Mouse (Mus musculus): ENCODE data around the gene Kcnip2. TPM values are rescaled to one million over a fixed set of nuclear protein-coding genes. Genes with fewer than 3 reads are reported as not detected.

Kcnip2 gene
- polyA plus RNA-seq, 1 experiment: not detected

GRCm38 (mm10) chr19:45795406-45795944, 20.4 kb downstream of the Kcnip2 start:
- Histone ChIP-seq H3K27ac (replicated peaks; ENCODE audit: low read depth, low read length) (no peak overlapping the region), H3K4me3 (ENCODE audit: insufficient read depth, low read depth, low read length) (no peak overlapping the region), H3K4me1 (ENCODE audit: control insufficient read depth, insufficient read depth, insufficient read length, low read length) (no peaks in the 10 kb centered on the region)

DNA sequence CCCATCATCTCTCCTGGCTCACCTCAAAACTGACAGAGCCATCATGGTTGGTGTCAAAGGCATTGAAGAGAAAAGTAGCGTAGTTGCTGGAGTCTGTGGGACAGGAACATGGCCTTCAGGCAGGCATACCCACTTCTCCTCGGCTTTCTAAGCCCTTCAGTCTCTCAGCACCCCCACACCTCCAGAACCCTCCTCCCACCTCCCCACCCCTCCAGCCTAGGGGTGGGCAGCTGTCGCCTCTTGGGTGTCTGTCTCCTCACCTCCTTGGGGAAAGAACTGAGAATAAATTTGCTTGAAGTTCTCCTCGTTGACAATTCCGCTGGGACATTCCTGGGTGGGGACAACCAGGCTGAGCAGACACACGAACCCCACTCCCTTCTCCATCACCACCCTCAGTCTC, 21.1 kb downstream of the Kcnip2 start:
- H3K27ac ChIP-seq (replicated peaks; ENCODE audit: low read depth, low read length): no peak overlapping the region
- H3K4me3 ChIP-seq (ENCODE audit: insufficient read depth, low read depth, low read length): no peak overlapping the region
- H3K4me1 ChIP-seq (ENCODE audit: control insufficient read depth, insufficient read depth, insufficient read length, low read length): no peaks in the 10 kb centered on the region

GRCm38 (mm10) chr19:45792404-45792803, 23.5 kb downstream of the Kcnip2 start:
- Histone ChIP-seq H3K4me1 (ENCODE audit: control insufficient read depth, insufficient read depth, insufficient read length, low read length) (no peaks in the 10 kb centered on the region), H3K4me3 (ENCODE audit: insufficient read depth, low read depth, low read length) (no peak overlapping the region), H3K27ac (replicated peaks; ENCODE audit: low read depth, low read length) (no peak overlapping the region)

- Histone ChIP-seq H3K4me3 (ENCODE audit: insufficient read depth, low read depth, low read length) (no peak overlapping the region), H3K27ac (replicated peaks; ENCODE audit: low read depth, low read length) (no peak overlapping the region), H3K4me1 (ENCODE audit: control insufficient read depth, insufficient read depth, insufficient read length, low read length) (0 out of 2 replicates have a peak, but pooled peaks cover 2% of the 10 kb centered on the region)
Observed at GRCm38 (mm10) chr19:45789888-45790874, 25.7 kb downstream of the Kcnip2 start.

DNA sequence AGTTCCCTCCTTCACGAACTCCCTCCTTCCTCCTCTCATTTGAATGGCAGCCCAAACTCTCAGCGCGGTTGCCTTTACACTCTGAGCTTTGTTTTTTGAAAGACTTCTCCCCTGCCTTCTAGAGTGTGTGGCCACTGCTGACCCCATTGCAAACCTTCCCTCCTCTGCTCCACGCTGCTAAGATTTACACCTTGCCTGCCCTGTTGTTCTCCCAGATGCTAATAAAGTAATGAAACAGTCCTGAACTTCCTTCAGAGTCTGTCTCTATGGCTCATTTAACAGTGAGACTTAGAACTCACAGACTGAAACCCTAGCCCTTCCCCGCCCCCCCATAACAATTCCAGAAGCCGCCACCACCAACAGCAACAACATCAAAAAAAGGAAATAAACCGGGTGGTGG, 26.5 kb downstream of the Kcnip2 start:
- H3K27ac ChIP-seq (replicated peaks; ENCODE audit: low read depth, low read length): no peak overlapping the region
- no peak overlapping the region for H3K4me3 ChIP-seq (ENCODE audit: insufficient read depth, low read depth, low read length)
- 0 out of 2 replicates have a peak, but pooled peaks cover 3% of the 10 kb centered on the region for H3K4me1 ChIP-seq (ENCODE audit: control insufficient read depth, insufficient read depth, insufficient read length, low read length)

DNA sequence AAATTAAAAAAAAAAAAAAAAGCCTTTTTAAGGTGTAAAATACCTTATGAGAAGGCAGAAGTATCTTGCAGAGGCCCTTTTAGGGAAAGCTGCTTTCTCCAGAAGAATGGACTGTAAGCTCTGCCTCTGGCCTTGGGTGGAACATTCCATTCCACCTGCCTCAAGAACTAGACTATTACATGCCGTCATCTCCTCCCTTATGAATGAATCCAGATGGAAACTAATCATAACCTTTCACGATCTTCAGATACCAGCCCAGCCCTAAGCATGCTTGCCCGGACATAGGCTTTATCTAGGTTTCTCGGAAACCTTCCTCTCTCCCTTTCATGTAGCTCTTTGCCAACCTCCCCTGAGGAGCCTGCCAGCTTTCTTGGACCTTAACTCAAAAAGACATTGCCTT, 27.5 kb downstream of the Kcnip2 start:
- H3K4me1 ChIP-seq (ENCODE audit: control insufficient read depth, insufficient read depth, insufficient read length, low read length): 0 out of 2 replicates have a peak, but pooled peaks cover 3% of the 10 kb centered on the region
- no peak overlapping the region for H3K4me3 ChIP-seq (ENCODE audit: insufficient read depth, low read depth, low read length)
- no peak overlapping the region for H3K27ac ChIP-seq (replicated peaks; ENCODE audit: low read depth, low read length)

- Histone ChIP-seq H3K4me1 (ENCODE audit: control insufficient read depth, insufficient read depth, insufficient read length, low read length) (0 out of 2 replicates have a peak, but pooled peaks cover 3% of the 10 kb centered on the region), H3K4me3 (ENCODE audit: insufficient read depth, low read depth, low read length) (no peak overlapping the region), H3K27ac (replicated peaks; ENCODE audit: low read depth, low read length) (no peak overlapping the region)
Observed at GRCm38 (mm10) chr19:45787450-45787849, 28.4 kb downstream of the Kcnip2 start.

GRCm38 (mm10) chr19:45785470-45785869, 30.4 kb downstream of the Kcnip2 start:
- H3K4me1 ChIP-seq (ENCODE audit: control insufficient read depth, insufficient read depth, insufficient read length, low read length): peaks cover 9% of the 10 kb centered on the region; the same call in 1 of the 2 replicates
- no peak overlapping the region for H3K4me3 ChIP-seq (ENCODE audit: insufficient read depth, low read depth, low read length)
- H3K27ac ChIP-seq (replicated peaks; ENCODE audit: low read depth, low read length): no peak overlapping the region

- Histone ChIP-seq H3K27ac (replicated peaks; ENCODE audit: low read depth, low read length) (peak overlapping the region; percentile 79), H3K4me1 (ENCODE audit: control insufficient read depth, insufficient read depth, insufficient read length, low read length) (peaks cover 13% of the 10 kb centered on the region; the same call in 1 of the 2 replicates), H3K4me3 (ENCODE audit: insufficient read depth, low read depth, low read length) (peak overlapping the region; percentile 57)
Observed at GRCm38 (mm10) chr19:45783933-45784576, 31.8 kb downstream of the Kcnip2 start.

GRCm38 (mm10) chr19:45783181-45783932, 32.5 kb downstream of the Kcnip2 start, which contains the start of gene Mgea5:
Gene Mgea5 (minus strand): TSS chr19:45783837.
- peak within 1 kb of the TSS; percentile 81 for H3K27ac ChIP-seq (replicated peaks; ENCODE audit: low read depth, low read length)
- peaks cover 13% of the 10 kb centered on the region; the same call in 1 of the 2 replicates for H3K4me1 ChIP-seq (ENCODE audit: control insufficient read depth, insufficient read depth, insufficient read length, low read length)
- peak within 1 kb of the TSS; percentile 97 for H3K4me3 ChIP-seq (ENCODE audit: insufficient read depth, low read depth, low read length)

DNA sequence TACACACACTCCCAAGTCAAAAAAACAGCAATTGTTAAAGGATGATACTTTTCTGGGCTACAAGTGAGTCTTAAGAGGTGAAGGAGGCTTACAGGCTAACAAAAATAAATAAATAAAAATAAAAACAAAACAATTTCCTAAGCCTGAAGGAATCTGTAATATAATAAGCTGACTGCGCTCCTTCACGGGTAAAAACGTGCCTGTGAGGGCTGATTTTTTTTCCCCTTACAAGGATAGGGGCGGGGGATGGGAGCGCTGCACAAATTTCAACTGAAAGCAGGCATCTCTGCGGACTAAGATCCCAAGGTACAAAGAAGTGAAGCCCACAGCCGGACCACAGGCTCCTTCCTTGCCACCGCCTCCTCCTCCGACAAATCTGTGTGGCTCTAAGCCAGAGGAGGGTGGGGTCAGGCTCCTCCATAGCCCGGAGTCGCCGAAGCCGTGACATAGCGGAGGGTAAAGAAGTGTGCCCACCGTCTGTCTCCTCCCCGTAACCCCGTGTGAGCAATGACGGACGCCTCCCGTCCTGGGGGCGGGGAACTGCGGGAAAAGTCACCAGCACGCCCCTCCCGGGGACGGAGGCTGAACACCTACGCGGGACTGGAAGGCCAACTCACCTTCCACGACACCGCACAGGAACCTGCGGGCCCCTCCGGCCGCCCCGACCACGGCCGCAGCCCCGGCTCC, 33.4 kb downstream of the Kcnip2 start:
- Histone ChIP-seq H3K27ac (replicated peaks; ENCODE audit: low read depth, low read length) (peak overlapping the region; percentile 67), H3K4me3 (ENCODE audit: insufficient read depth, low read depth, low read length) (peak overlapping the region; percentile 97), H3K4me1 (ENCODE audit: control insufficient read depth, insufficient read depth, insufficient read length, low read length) (peaks cover 13% of the 10 kb centered on the region; the same call in 1 of the 2 replicates)

DNA sequence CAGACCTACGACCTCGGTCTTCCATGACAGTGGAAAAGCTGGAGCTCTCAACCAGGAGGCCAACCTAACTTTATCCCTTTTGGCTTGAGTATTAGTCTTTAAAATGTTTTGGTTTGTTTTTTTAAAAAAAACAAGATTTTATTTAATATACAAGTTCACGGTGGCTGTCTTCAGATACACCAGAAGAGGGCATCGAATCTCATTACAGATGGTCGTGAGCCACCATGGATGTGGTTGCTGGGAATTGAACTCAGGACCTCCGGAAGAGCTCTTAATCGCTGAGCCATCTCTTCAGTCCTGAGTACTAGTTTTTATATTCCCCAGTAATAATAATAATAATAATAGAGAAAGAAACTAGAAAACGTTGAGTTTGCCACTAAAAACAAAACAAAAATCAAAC, 34.2 kb downstream of the Kcnip2 start:
- Histone ChIP-seq H3K4me1 (ENCODE audit: control insufficient read depth, insufficient read depth, insufficient read length, low read length) (peaks cover 13% of the 10 kb centered on the region; the same call in 1 of the 2 replicates), H3K4me3 (ENCODE audit: insufficient read depth, low read depth, low read length) (peak overlapping the region; percentile 37), H3K27ac (replicated peaks; ENCODE audit: low read depth, low read length) (no peak overlapping the region)

GRCm38 (mm10) chr19:45780350-45780915, 35.4 kb downstream of the Kcnip2 start:
- Histone ChIP-seq H3K4me1 (ENCODE audit: control insufficient read depth, insufficient read depth, insufficient read length, low read length) (peaks cover 13% of the 10 kb centered on the region; the same call in 1 of the 2 replicates), H3K4me3 (ENCODE audit: insufficient read depth, low read depth, low read length) (peak overlapping the region; percentile 29), H3K27ac (replicated peaks; ENCODE audit: low read depth, low read length) (no peak overlapping the region)

GRCm38 (mm10) chr19:45775486-45775885, 40.4 kb downstream of the Kcnip2 start:
- Histone ChIP-seq H3K4me3 (ENCODE audit: insufficient read depth, low read depth, low read length) (no peak overlapping the region), H3K27ac (replicated peaks; ENCODE audit: low read depth, low read length) (no peak overlapping the region), H3K4me1 (ENCODE audit: control insufficient read depth, insufficient read depth, insufficient read length, low read length) (peaks cover 4% of the 10 kb centered on the region; the same call in 1 of the 2 replicates)

All from brown adipose tissue, adult 24 weeks (tissue).